Mouse (Mus musculus) forebrain, embryonic 13.5 days (tissue): Measurements from ENCODE around the gene Nova2. TPM values are rescaled to one million over a fixed set of nuclear protein-coding genes. Genes with fewer than 3 reads are reported as not detected.

Experiments
- polyA plus RNA-seq: library from polyadenylated mRNA; unstranded; fragments of >200 nt; fragmentation: Nextera tagmentation; extraction: Ambion mirVana; gene quantifications from 2 replicates; pipeline ENCODE4 v1.2.1, GENCODE M21; 2015

The Nova2 gene
- polyA plus RNA-seq, 1 experiment from 2014 or later = 12.3 TPM

Other genes starting within 250 kb of the Nova2 start
- gene Psg20, start 239.7 kb upstream of the Nova2 start, polyA plus RNA-seq = not detected in 2 replicates
- not detected in 2 replicates for gene Psg22, start 207.8 kb upstream of the Nova2 start, polyA plus RNA-seq
- not detected in 2 replicates for gene Psg19, start 127.4 kb upstream of the Nova2 start, polyA plus RNA-seq
- gene Psg17, start 104.3 kb upstream of the Nova2 start, polyA plus RNA-seq = not detected in 2 replicates
- gene Mill2, start 85.9 kb upstream of the Nova2 start, polyA plus RNA-seq = 0.11 and 0.34 TPM in 2 replicates
- 7.4 and 8.2 TPM in 2 replicates for gene Pglyrp1, start 54.6 kb upstream of the Nova2 start, polyA plus RNA-seq
- 25.6 and 27.9 TPM in 2 replicates for gene Ccdc61, start 15.5 kb upstream of the Nova2 start, polyA plus RNA-seq
- 0.68 and 0.69 TPM in 2 replicates for gene Nanos2, start 61.5 kb downstream of the Nova2 start, polyA plus RNA-seq
- 2.8 TPM in 2 replicates for gene Mypop, start 65.4 kb downstream of the Nova2 start, polyA plus RNA-seq
- gene Irf2bp1, start 78.2 kb downstream of the Nova2 start, polyA plus RNA-seq = 22.1 and 23.3 TPM in 2 replicates
- not detected in 2 replicates for gene Foxa3, start 97.7 kb downstream of the Nova2 start, polyA plus RNA-seq
- 34.3 and 36.7 TPM in 2 replicates for gene Sympk, start 98.5 kb downstream of the Nova2 start, polyA plus RNA-seq
- not detected in 2 replicates for gene Rsph6a, start 128.8 kb downstream of the Nova2 start, polyA plus RNA-seq
- gene Dmwd, start 150.3 kb downstream of the Nova2 start, polyA plus RNA-seq = 20.6 and 22.6 TPM in 2 replicates
- gene Dmpk, start 158.0 kb downstream of the Nova2 start, polyA plus RNA-seq = 8.3 and 9.4 TPM in 2 replicates
- 3.5 and 4.1 TPM in 2 replicates for gene Six5, start 168.7 kb downstream of the Nova2 start, polyA plus RNA-seq
- gene Gm4969, start 192.5 kb downstream of the Nova2 start, polyA plus RNA-seq = 1.2 and 1.4 TPM in 2 replicates
- 19.1 and 22.2 TPM in 2 replicates for gene Fbxo46, start 194.0 kb downstream of the Nova2 start, polyA plus RNA-seq
- 16.5 and 17.7 TPM in 2 replicates for gene Qpctl, start 223.4 kb downstream of the Nova2 start, polyA plus RNA-seq
- 159 and 164 TPM in 2 replicates for gene Snrpd2, start 223.8 kb downstream of the Nova2 start, polyA plus RNA-seq
- 5.2 and 6.6 TPM in 2 replicates for gene Gipr, start 240.2 kb downstream of the Nova2 start, polyA plus RNA-seq